Mouse (Mus musculus): ENCODE measurements around the gene AW011738.

Gene AW011738

GRCm38 (mm10) chr4:156200623-156201475, 2.3 kb upstream of the AW011738 start, which contains the start of gene Isg15:
TSS of gene Isg15 (minus strand) at chr4:156200818.
- no peak for DNase-seq

DNA sequence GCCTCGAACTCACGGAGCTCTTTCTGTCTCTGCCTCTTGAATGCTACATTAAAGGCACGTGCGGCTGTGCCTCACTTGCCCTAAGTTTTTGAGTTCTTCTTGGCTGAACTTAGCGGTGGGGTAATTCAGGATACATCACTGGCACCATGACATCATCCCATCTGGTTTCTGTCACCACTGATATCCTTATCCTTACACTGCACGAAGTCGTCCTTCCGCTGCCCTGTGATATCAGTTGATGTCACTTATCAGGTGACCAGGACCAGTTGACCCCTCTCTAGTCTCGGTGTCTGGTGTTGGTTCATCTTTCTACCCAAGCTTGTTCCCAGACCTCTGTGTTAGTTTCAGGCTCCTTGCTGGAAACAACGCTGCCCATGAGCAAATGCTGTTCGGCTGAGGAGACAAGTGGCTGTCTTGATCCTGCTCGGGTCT, 626 bp upstream of the AW011738 start:
- DNase-seq: peak; percentile 13

DNA sequence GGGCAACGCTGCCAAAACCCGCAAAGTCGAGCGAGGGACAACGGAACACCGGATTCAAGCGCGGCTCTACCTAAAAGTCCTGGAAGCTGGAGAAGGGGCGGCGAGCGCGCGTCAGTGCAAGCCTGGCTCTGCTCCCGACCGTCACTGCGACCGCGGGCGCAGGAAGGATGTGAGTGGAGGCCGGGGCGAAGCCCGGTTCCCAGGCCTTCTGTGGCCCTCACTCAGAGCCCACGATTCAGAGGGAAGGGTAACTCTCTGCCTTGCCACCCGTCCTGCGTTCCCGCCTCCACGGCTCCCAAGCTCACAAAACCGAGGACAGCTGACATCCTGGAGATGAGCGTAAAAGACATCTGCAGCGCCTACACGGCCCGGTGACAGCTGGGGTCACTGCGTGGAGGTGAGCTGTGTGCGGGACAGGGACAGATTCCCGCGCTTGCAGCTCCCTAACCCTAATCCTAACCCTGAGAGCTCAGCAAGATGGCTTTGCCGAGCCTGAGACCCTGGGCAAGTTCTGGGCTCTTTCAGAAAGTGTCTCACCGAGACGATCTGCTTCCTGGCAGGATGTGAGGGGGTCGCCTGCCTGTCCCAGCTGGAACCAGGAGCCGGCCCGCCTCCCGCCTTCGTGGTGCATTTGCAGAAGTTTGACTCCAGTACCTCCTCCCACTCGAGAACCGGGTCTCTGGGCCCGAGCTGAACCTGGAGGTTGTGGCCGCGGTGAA, 468 bp downstream of the AW011738 start:
- DNase-seq: peak; percentile 62

DNA sequence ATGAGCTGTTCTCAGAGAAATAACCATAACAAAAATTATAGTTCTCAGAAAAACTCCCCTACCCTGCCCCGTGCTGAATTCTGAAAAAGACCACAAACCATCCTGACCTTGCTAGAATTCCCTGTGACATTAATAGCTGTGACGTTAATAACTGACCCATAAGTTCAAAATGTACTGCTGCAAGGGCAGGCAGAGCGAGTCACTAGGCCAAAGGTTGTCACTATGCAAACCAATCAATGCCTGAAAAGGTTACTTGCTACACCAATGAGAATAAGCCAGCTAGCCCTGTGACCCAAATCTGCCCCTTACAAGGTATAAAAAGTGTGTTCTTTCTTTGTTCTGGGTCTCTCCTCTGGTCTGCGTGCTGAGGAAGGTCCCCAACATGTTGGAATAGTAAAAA, 5.8 kb downstream of the AW011738 start:
- DNase-seq: no peak

GRCm38 (mm10) chr4:156209963-156210635, 7.0 kb downstream of the AW011738 start:
- DNase-seq: no peak

- no peak for DNase-seq
Observed at GRCm38 (mm10) chr4:156213134-156213533, 10.0 kb downstream of the AW011738 start.

DNA sequence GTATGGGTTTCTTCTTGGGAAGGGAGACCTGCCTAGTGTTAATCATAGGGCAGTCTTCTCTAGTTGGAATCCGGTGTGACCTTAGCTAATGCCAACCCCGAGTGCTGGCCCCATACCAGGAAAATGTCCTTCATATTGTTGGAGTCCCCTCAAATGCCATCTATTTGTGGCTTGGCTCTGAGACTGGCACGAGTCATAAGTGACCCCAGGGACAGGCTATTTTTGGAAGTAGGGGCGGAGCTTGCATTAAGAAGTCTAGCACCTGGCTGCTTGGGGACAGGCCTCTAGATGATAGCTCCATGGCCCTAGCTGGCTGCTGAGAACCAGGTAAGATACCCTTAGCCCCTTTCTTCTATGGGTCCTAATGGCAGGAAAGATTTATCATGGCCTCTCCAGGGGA, 12.5 kb downstream of the AW011738 start, which contains the start of gene Perm1:
TSS of gene Perm1 (plus strand) at position 220 of the 400 bp plus-strand sequence.
- peak; percentile 52 for DNase-seq

- DNase-seq: no peak
Observed at GRCm38 (mm10) chr4:156216196-156216595, 13.1 kb downstream of the AW011738 start.

- no peak for DNase-seq
Observed at GRCm38 (mm10) chr4:156217022-156217669, 14.0 kb downstream of the AW011738 start.

GRCm38 (mm10) chr4:156217838-156218237, 14.7 kb downstream of the AW011738 start:
- DNase-seq: peak; percentile 22

- DNase-seq: no peak
Observed at GRCm38 (mm10) chr4:156219936-156220335, 16.8 kb downstream of the AW011738 start.

- no peak for DNase-seq
Observed at GRCm38 (mm10) chr4:156224276-156224675, 21.2 kb downstream of the AW011738 start.

DNA sequence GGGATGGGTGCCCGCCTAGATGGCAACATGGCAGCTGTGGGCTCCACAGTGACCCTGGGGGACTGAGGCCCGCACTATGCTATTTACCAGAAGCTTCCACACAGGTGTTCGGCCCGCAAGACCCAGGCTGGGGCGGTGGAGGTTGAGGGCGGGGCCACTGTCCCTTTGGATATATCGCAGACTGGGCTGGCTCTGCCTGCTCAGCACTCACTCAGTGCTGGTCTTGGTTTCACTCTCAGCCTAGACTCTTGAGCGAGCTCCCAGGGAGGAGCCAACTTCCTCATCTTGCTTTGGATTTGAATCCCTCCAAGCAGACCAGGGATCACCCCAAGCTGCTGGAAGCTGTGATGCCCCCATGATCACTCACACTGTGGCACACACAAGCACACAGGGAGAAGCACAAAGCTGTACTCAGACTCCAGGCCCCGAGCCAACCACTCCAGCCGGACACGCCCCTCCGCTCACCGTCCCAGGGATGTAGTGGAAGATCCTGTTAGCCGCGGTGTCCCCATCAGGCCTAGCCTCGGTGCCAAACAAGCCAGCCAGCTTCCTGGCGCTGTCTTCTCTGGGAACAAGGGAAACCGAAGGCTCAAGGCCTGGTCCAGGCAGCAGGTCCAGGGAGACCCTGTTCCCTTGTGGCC, 24.8 kb downstream of the AW011738 start:
- peak; percentile 63 for DNase-seq

GRCm38 (mm10) chr4:156228393-156229024, 25.4 kb downstream of the AW011738 start:
- DNase-seq: peak; percentile 36

GRCm38 (mm10) chr4:156234021-156234501, 31.0 kb downstream of the AW011738 start:
- peak; percentile 32 for DNase-seq

GRCm38 (mm10) chr4:156234701-156235213, 31.7 kb downstream of the AW011738 start, which contains the start of gene Plekhn1:
TSS of gene Plekhn1 (minus strand) at chr4:156234857.
- peak; percentile 84 for DNase-seq

- peak; percentile 46 for DNase-seq
Observed at GRCm38 (mm10) chr4:156235360-156235770, 32.3 kb downstream of the AW011738 start.

GRCm38 (mm10) chr4:156235808-156236533, 32.9 kb downstream of the AW011738 start, which contains the start of gene Noc2l:
TSS of gene Noc2l (plus strand) at chr4:156236010.
- peak; percentile 96 for DNase-seq

DNA sequence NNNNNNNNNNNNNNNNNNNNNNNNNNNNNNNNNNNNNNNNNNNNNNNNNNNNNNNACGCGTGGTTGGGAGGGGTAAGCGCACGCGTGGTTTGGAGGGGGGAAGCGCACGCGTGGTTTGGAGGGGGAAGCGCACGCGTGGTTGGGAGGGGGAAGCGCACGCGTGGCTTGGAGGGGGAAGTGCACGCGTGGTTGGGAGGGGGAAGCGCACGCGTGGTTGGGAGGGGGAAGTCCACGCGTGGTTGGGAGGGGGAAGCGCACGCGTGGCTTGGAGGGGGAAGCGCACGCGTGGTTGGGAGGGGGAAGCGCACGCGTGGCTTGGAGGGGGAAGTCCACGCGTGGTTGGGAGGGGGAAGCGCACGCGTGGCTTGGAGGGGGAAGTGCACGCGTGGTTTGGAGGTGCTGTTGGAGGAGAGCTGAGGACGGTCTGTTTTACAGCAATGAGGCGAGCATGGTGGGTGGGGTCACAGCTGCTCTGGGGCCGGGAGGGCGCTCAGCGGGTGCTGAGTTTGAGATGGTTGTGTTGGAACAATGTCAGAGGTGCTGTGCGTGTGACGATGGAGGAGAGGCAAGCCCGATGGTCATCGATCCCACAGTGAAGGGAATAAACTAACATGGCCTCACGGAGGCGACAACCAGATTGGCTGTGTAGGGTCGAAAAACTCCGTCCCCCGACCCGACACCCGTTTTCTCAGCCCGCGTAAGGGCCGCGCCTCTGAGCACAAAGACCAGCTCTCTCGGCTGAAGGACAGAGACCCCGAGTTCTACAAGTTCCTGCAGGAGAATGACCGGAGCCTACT, 33.7 kb downstream of the AW011738 start:
- peak; percentile 19 for DNase-seq

Data from lung, postnatal 10 days (tissue).